Mouse (Mus musculus) cerebellum, adult 11-12 months (tissue): ENCODE measurements around the gene Apba2.

Experiments
- DNase-seq: peaks from one replicate; pipeline ENCODE4 v3.0.0; 2022

Apba2 gene

DNA sequence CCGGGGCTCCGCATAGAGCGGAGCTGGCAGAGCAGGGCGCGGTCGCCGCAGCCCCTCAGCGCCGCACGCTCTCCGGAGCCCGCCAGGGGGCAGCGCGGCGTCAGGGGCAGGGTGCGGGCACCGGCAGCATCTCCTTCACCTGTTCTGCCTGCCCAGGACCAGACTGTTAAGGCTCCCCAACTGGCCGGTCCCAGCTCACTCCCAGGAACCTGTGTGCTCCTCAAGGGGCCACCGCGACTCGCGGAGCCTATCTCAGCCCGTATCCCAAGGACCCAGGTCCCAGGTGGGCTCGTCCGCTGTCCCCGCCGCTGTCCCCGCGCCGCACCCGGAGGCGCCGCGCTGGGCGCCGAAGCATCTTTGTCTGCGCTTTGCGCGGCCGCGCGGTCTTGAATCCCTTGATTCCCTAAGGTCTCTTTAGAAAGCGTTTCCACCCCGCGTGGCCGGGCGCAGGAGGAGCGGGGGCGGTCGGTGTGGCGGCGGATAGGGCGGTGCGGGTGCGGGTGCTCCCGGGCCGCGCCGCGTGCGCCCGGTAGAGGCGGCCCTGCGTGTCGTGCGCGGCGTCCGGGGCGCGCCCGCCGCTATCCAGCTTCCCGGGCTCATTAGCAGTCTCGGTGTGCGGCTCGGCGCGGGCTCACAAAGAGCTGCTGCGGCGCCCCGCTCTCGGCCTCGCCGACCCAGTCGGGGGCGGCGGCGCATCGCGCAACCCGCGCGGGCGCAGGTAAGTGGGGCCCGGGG, at the start of gene Apba2:
TSS of gene Apba2 (plus strand) at position 171 of the 735 bp plus-strand sequence.
- peak; percentile 87 for DNase-seq

- no peak for DNase-seq
These were observed 49.6 kb upstream of the Apba2 start for GRCm38 (mm10) chr7:64451861-64452382.

- peak; percentile 62 for DNase-seq
These were observed 48.9 kb upstream of the Apba2 start for GRCm38 (mm10) chr7:64452471-64453222.

- DNase-seq = no peak
These were observed 45.3 kb upstream of the Apba2 start for GRCm38 (mm10) chr7:64456176-64456575.

GRCm38 (mm10) chr7:64456676-64457075, 44.8 kb upstream of the Apba2 start:
- no peak for DNase-seq

- DNase-seq = no peak
These were observed 43.7 kb upstream of the Apba2 start for GRCm38 (mm10) chr7:64457811-64458210.

GRCm38 (mm10) chr7:64497438-64497837, 4.1 kb upstream of the Apba2 start:
- DNase-seq = peak; percentile 28

GRCm38 (mm10) chr7:64502271-64503180, 1.0 kb downstream of the Apba2 start:
- DNase-seq = no peak

DNA sequence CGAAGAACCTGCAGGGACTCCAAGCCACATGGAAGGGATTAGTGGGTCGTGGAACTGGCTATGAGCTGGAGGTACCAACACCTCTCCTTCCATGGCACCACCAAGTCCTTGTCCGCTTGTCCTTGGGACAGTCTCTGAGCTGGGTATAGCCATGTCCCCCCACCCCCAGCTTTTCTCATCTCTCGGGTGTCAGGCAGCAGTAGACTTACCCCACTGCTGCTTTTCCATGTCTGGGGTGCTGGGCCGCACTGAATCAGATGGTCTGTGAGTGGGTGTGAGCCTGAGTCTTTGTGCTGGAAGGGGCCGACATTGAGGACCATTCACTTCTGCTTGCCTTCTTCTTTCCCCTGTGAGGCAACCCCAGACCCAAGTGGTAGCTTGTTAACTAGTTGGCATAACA, 2.1 kb downstream of the Apba2 start:
- no peak for DNase-seq

DNA sequence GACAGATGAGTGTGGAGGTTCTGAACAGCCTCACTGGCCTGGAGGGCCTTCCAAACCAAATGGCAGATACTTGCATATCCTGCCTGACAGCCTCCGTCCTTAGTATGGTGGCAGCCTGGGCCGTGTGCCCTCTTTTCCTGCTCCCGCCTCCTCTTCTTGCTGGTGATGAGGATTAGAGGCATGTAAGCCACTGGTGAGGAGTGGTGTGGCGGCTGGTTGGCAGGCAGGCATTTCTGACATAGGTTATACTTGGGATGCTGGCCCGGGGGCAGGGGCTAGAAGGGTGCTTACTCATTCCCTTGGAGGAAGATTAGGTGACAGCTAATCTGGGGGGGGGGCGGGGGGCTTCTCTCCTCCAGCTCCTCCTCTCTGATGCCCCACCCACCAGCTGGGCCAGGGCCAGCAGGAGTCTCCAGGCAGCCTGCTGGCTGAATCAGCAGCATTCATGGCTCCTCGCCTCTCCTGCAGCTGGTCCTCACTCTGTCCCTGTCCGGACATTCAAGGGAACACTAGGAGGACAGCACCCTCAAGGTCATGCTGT, 3.3 kb downstream of the Apba2 start:
- DNase-seq = peak; percentile 76

- DNase-seq = peak; percentile 37
These were observed 4.1 kb downstream of the Apba2 start for GRCm38 (mm10) chr7:64505571-64505970.

DNA sequence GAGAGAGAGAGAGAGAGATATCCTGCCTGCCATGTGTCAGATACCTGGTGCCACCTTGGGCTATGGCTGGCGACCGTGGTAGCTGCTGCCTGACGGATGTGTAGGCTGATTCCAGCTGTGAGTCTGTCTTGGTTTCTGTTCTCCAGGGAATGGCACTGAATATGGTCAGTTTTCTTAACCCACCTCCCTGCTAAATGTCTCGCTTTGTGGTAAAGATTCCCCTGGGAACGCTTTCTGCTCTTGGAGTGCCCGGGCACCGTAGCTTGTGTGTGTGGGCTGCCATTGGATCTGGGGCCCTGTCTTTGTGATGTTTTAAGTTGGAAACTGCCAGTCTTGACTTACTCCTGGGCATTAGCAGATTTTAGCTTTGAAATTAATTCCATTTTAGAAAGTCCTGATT, 7.3 kb downstream of the Apba2 start:
- peak; percentile 27 for DNase-seq

GRCm38 (mm10) chr7:64509911-64510310, 8.4 kb downstream of the Apba2 start:
- DNase-seq = peak; percentile 53

GRCm38 (mm10) chr7:64510526-64511210, 9.2 kb downstream of the Apba2 start:
- peak; percentile 92 for DNase-seq

DNA sequence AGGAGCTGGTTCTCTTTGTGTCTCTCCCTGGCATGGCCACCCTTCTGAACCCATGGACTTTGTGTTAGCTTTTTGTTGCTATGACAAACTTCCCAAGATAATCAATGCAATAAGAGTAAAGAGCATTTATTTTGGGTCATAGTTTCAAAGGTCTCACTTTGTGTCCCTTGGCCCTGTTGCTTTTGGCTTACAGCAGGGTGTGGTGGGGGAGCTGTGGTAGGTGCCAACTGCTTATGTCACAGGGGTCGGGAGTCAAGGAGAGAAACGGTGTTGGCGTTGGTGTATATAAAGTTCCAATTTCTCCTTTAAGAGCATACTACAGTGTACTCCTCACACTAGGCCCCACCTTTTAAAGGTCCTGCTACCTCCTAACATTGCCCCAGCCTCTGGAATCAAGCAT, 12.1 kb downstream of the Apba2 start:
- peak; percentile 20 for DNase-seq

DNA sequence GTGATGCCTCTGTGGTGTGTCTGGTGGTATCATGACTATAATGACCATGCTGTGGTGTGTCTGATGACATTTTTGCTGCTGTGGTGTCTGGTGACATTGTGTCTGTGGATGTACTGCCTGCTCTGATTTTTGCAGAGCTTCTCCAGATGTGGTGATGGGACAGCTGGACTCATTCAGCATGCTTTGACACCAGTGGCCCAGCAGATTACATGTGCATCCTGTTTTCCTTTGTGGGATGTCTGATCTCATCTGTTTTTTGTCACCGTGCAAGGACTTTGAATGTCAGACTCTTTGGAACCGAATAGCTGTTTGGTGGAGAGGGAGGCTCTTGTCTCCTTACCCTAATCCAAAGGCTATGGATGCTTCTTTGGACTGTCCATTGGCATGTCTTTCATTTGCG, 13.8 kb downstream of the Apba2 start:
- DNase-seq = no peak

DNA sequence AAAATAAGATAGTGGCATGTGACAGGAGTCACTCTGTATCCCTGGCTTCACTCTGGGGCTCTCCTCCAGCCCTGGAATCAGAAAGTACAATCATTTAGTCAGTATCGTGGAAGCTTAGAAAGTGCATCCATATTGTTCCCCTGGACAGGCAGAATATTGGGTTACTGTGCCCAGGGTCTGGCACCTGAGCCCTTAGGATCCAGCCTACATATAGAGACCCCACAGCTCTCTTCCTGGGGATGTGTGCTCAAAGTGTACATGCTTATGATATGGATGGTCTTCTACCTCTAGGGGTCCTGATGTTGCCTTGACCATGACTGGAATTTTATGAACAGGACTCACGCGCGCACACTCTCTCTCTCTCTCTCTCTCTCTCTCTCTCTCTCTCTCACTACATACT, 14.4 kb downstream of the Apba2 start:
- peak; percentile 4 for DNase-seq

- DNase-seq = peak; percentile 69
These were observed 17.6 kb downstream of the Apba2 start for GRCm38 (mm10) chr7:64519091-64519490.

DNA sequence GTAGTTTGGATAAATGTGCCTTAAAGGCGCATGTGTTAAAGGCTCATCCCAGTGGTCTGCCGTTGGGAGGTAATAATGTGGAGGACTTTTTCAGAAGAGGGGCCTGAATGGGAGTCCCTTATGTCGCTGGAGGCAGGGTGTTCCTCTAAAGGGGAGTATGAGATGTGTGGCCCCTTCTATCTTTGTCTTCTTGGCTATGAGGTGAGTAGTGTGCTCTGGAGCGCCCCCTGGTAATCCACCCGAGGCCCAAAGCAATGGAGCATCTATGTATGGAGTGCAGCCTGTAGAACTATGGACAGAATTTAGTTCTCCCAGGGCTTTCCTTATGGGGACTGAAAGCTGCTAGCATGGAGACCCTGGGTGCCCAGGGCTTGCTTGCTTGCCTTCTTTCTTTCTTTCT, 18.0 kb downstream of the Apba2 start:
- DNase-seq = no peak

DNA sequence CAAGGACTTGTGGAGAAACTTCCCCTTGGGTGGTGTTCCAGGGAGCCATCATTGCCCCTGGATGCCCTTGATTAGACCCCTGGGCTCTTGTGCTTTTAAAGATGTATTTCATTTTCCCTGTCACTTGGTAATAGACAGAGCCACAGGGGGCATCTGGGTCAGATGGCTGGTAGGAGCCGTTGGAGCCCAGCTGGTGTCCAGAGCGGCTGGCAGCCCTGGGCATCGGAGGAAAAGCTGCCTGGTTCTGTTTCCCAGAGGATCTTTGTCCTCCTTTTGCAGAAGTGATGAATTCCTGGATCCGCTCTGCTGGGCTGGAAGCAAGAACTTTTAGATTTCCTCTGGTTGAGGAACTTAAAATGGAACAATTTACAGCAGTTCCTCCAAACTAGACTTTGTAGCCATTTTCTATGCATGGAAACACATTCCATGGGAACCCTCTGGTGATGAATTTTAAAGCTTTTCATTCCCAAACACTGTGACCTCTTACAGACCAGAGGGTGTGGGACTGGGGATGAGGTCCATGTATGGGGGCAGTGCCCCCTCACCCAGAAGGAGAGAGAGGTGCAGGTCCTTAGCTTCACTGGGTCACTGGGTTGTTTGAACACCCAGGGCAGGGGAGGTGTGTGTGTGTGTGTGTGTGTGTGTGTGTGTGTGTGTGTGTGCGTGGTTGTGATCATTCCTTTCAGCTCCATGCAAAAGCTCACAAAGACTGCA, 20.3 kb downstream of the Apba2 start:
- DNase-seq = peak; percentile 81

DNA sequence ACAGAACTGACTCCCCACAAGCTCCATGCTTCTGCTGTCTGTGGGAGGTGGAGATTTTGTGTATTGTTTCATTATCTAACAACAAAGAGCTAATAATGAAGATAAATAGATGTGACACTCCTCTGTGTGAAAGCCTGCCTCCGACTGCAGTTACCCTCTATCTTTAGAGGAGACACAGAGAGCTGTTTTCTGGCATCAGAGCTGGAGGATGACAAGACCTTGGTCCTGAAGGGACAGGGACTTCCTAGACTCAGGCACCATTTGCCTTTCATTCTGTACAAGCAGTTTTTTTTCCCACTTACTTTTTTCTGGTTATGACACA, 20.9 kb downstream of the Apba2 start:
- DNase-seq = no peak

DNA sequence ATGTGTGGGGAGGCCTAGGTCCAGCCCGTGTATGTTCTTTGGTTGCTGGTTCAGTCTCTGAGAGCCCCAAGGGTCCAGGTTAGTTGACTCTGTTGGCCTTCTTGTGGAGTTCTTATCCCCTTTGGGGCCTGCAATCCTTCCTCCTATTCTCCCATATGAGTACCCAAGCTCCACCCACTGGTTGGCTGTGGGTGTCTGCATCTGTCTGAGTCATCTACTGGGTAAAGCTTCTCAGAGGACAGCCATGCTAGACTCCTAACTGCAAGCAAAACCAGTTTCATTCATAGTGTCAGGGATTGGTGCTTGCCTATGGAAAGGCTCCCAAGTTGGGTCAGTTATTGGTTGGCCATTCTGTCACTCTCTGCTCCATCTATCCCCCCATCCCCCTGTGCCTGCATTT, 29.8 kb downstream of the Apba2 start:
- DNase-seq = no peak
